8 mouse cellular contexts compared by ENCODE assay signal in genomic region chr11:101986913-101987312, GRCm38 (mm10). TPM values are rescaled to one million over a fixed set of nuclear protein-coding genes. Genes with fewer than 3 reads are reported as not detected.
DNase-seq lines count a peak whose midpoint lies in the region; ATAC-seq and TF ChIP-seq lines count a peak whose summit lies in the region.

TSS of gene Dusp3 (minus strand) at chr11:101987013.

- no peaks in the 10 kb centered on the region for H3K27me3 ChIP-seq in heart, embryonic 15.5 days

- H3K27ac ChIP-seq in layer of hippocampus, adult 2 months, result no peak within 1 kb of the TSS
- H3K27ac ChIP-seq in bone marrow macrophage, adult 2 months (ENCODE audit: insufficient read depth, low read depth, low read length), result no peak within 1 kb of the TSS
- H3K27ac ChIP-seq in heart, embryonic 15.5 days, result no peak within 1 kb of the TSS

- no peak for TF ChIP-seq CTCF in layer of hippocampus, adult 2 months (conservative IDR thresholded peaks at IDR 0.05)
- TF ChIP-seq CTCF in bone marrow macrophage, adult 2 months (IDR thresholded peaks at IDR 0.05; ENCODE audit: low read depth, low read length), result no peak

- 80% methylated on average over 3 of the region's 3 CpGs for WGBS in heart, embryonic 15.5 days

- 0 out of 2 replicates have a peak within 1 kb of the TSS, but pooled peaks have one; percentile 2 for H3K4me2 ChIP-seq in heart, embryonic 15.5 days

- H3K9me3 ChIP-seq in heart, embryonic 15.5 days (replicated peaks), result no peaks in the 10 kb centered on the region

- ATAC-seq in heart, embryonic 15.5 days (replicated peaks; ENCODE audit: insufficient number of reproducible peaks, insufficient read depth, low FRiP score, low read depth), result no peak
- ATAC-seq in megakaryocyte-erythroid progenitor cell, adult 5-6 weeks (replicated peaks; ENCODE audit: low FRiP score, low TSS enrichment, poor library complexity, severe bottlenecking), result no peak

- DNase-seq in layer of hippocampus, adult 2 months (ENCODE audit: low spot score in 2 of 2), result no peak
- DNase-seq in layer of hippocampus, adult 9-10 months (ENCODE audit: low spot score), result no peak
- no peak for DNase-seq in left cerebral cortex, postnatal 4 days
- no peak for DNase-seq in Muller cell, postnatal 12 days (ENCODE audit: inconsistent ontology term)
- no peak for DNase-seq in cerebellum, adult 8-10 months

- no peak within 1 kb of the TSS for H3K9ac ChIP-seq in heart, embryonic 15.5 days

- H3K4me3 ChIP-seq in layer of hippocampus, adult 2 months, result no peak within 1 kb of the TSS
- H3K4me3 ChIP-seq in bone marrow macrophage, adult 2 months (ENCODE audit: insufficient read depth, low read length), result no peak within 1 kb of the TSS
- H3K4me3 ChIP-seq in heart, embryonic 15.5 days, result no peak within 1 kb of the TSS; the same call in 1 of the 2 replicates

- H3K36me3 ChIP-seq in heart, embryonic 15.5 days, result no peaks in the 10 kb centered on the region

- peaks cover 14% of the 10 kb centered on the region for H3K4me1 ChIP-seq in bone marrow macrophage, adult 2 months (ENCODE audit: control insufficient read depth, insufficient read depth, low read length)
- peaks cover 29% of the 10 kb centered on the region for H3K4me1 ChIP-seq in heart, embryonic 15.5 days (replicated peaks)

- TF ChIP-seq POLR2A in bone marrow macrophage, adult 2 months (IDR thresholded peaks at IDR 0.05; ENCODE audit: borderline replicate concordance, low read depth, low read length), result no peak

- intact Hi-C loops in left cerebral cortex, postnatal 4 days (cut with DNase I), result no loop called here

RNA-seq across cellular contexts. Expression of gene Dusp3, which starts in this region (rescaled TPM):
- total RNA-seq in layer of hippocampus, adult 2 months (2021), result 100 to 1,000 TPM; 149 to 155 TPM
- 79.3 and 80.4 TPM in 2 replicates for polyA plus RNA-seq in bone marrow macrophage, adult 2 months (2012; ENCODE audit: insufficient read depth, insufficient read length, missing spikeins)
- polyA plus RNA-seq in heart, embryonic 15.5 days (2015; fragmentation: Nextera tagmentation; extraction: Ambion mirVana), result 50.4 and 56.7 TPM in 2 replicates
- 10 to 100 TPM; 53.2 to 56.5 TPM for total RNA-seq in left cerebral cortex, postnatal 4 days (2021)
- 0.28 and 0.96 TPM in 2 replicates for total RNA-seq in megakaryocyte-erythroid progenitor cell, adult 5-6 weeks (2014; fragmentation: Nextera tagmentation)
- total RNA-seq in megakaryocyte-erythroid progenitor cell, adult 5-6 weeks (2017), result 0.70 and 1.3 TPM in 2 replicates

Comparison
In these comparisons a context has a peak if more than half of its experiments do, and no peak if none do; other contexts are left out.
1. RNA of gene Dusp3 (total RNA-seq): 149 to 155 TPM in layer of hippocampus, adult 2 months and 53.2 to 56.5 TPM in left cerebral cortex, postnatal 4 days; 0.28 to 1.3 TPM in megakaryocyte-erythroid progenitor cell, adult 5-6 weeks; every median in the first group is over 10 times any median in the second.